Mouse (Mus musculus): Measurements from ENCODE around the gene Sox30.

The Sox30 gene

GRCm38 (mm10) chr11:46055896-46056769 lies 76.0 kb downstream of the Sox30 start, which contains the start of gene Adam19:
Gene Adam19 (plus strand): TSS chr11:46055992.
- DNase-seq (ENCODE audit: low read depth, low spot score): peak; percentile 83

GRCm38 (mm10) chr11:46056770-46057411 lies 76.8 kb downstream of the Sox30 start:
- DNase-seq (ENCODE audit: low read depth, low spot score): no peak

- DNase-seq (ENCODE audit: low read depth, low spot score): no peak
Measured at GRCm38 (mm10) chr11:46058011-46058410, 77.9 kb downstream of the Sox30 start.

GRCm38 (mm10) chr11:46058916-46059315 lies 78.8 kb downstream of the Sox30 start:
- no peak for DNase-seq (ENCODE audit: low read depth, low spot score)

GRCm38 (mm10) chr11:46059887-46060650 lies 80.0 kb downstream of the Sox30 start:
- DNase-seq (ENCODE audit: low read depth, low spot score): no peak

- no peak for DNase-seq (ENCODE audit: low read depth, low spot score)
Measured at GRCm38 (mm10) chr11:46060651-46061020, 80.5 kb downstream of the Sox30 start.

GRCm38 (mm10) chr11:46061776-46062445 lies 81.8 kb downstream of the Sox30 start:
- DNase-seq (ENCODE audit: low read depth, low spot score): no peak

GRCm38 (mm10) chr11:46062569-46062968 lies 82.5 kb downstream of the Sox30 start:
- no peak for DNase-seq (ENCODE audit: low read depth, low spot score)

- no peak for DNase-seq (ENCODE audit: low read depth, low spot score)
Measured at GRCm38 (mm10) chr11:46062993-46063731, 83.1 kb downstream of the Sox30 start.

- no peak for DNase-seq (ENCODE audit: low read depth, low spot score)
Measured at GRCm38 (mm10) chr11:46064767-46065166, 84.7 kb downstream of the Sox30 start.

- DNase-seq (ENCODE audit: low read depth, low spot score): no peak
Measured at GRCm38 (mm10) chr11:46065201-46066011, 85.3 kb downstream of the Sox30 start.

All from forelimb bud, embryonic 11.5 days (tissue).